Mouse (Mus musculus): ENCODE results near the gene Ndufc2. TPM values are rescaled to one million over a fixed set of nuclear protein-coding genes. Genes with fewer than 3 reads are reported as not detected.

The Ndufc2 gene
- polyA plus RNA-seq, 1 experiment, result 114 TPM

- 79% methylated on average over 7 of the region's 7 CpGs for WGBS
- DNase-seq (ENCODE audit: low read depth, low spot score), result no peak
Measured at GRCm38 (mm10) chr7:97386106-97386805, 13.5 kb upstream of the Ndufc2 start.

GRCm38 (mm10) chr7:97386806-97387370, 12.9 kb upstream of the Ndufc2 start:
- no peak for DNase-seq (ENCODE audit: low read depth, low spot score)
- WGBS, result 70% methylated on average over 5 of the region's 5 CpGs

GRCm38 (mm10) chr7:97387561-97388147, 12.1 kb upstream of the Ndufc2 start:
- no peak for DNase-seq (ENCODE audit: low read depth, low spot score)
- WGBS, result 86% methylated on average over 8 of the region's 8 CpGs

- 91% methylated on average over 4 of the region's 4 CpGs for WGBS
Measured at GRCm38 (mm10) chr7:97388541-97388940, 11.3 kb upstream of the Ndufc2 start.

GRCm38 (mm10) chr7:97391293-97392078, 8.3 kb upstream of the Ndufc2 start:
- no peak for DNase-seq (ENCODE audit: low read depth, low spot score)
- 71% methylated on average over 13 of the region's 13 CpGs for WGBS

More at GRCm38 (mm10) chr7:97388541-97388940, 11.3 kb upstream of the Ndufc2 start:
- DNase-seq (ENCODE audit: low read depth, low spot score), result no peak

GRCm38 (mm10) chr7:97392079-97392445, 7.7 kb upstream of the Ndufc2 start:
- no peak for DNase-seq (ENCODE audit: low read depth, low spot score)
- WGBS, result 63% methylated on average over 6 of the region's 6 CpGs

- 80% methylated on average over 2 of the region's 2 CpGs for WGBS
Measured at GRCm38 (mm10) chr7:97394375-97394774, 5.4 kb upstream of the Ndufc2 start.

GRCm38 (mm10) chr7:97398943-97399342, 860 bp upstream of the Ndufc2 start:
- no peak for DNase-seq (ENCODE audit: low read depth, low spot score)
- WGBS, result 85% methylated on average over 6 of the region's 6 CpGs

More at GRCm38 (mm10) chr7:97394375-97394774, 5.4 kb upstream of the Ndufc2 start:
- no peak for DNase-seq (ENCODE audit: low read depth, low spot score)

GRCm38 (mm10) chr7:97407145-97407544, 7.3 kb downstream of the Ndufc2 start:
- DNase-seq (ENCODE audit: low read depth, low spot score), result no peak
- WGBS, result 39% methylated on average over 10 of the region's 10 CpGs

- 84% methylated on average over 2 of the region's 2 CpGs for WGBS
- no peak for DNase-seq (ENCODE audit: low read depth, low spot score)
Measured at GRCm38 (mm10) chr7:97411106-97411505, 11.3 kb downstream of the Ndufc2 start.

- 88% methylated on average over 3 of the region's 3 CpGs for WGBS
- no peak for DNase-seq (ENCODE audit: low read depth, low spot score)
Measured at GRCm38 (mm10) chr7:97411575-97411974, 11.8 kb downstream of the Ndufc2 start.

GRCm38 (mm10) chr7:97413981-97414380, 14.2 kb downstream of the Ndufc2 start:
- no peak for DNase-seq (ENCODE audit: low read depth, low spot score)
- 94% methylated on average over 1 of the region's 1 CpGs for WGBS

- 33% methylated on average over 1 of the region's 1 CpGs for WGBS
- no peak for DNase-seq (ENCODE audit: low read depth, low spot score)
Measured at GRCm38 (mm10) chr7:97414426-97414825, 14.6 kb downstream of the Ndufc2 start.

- 22% methylated on average over 9 of the region's 9 CpGs for WGBS
- no peak for DNase-seq (ENCODE audit: low read depth, low spot score)
Measured at GRCm38 (mm10) chr7:97414915-97415687, 15.3 kb downstream of the Ndufc2 start.

GRCm38 (mm10) chr7:97416473-97416872, 16.7 kb downstream of the Ndufc2 start:
- DNase-seq (ENCODE audit: low read depth, low spot score), result no peak
- 97% methylated on average over 4 of the region's 4 CpGs for WGBS

- DNase-seq (ENCODE audit: low read depth, low spot score), result no peak
- WGBS, result 75% methylated on average over 25 of the region's 25 CpGs
Measured at GRCm38 (mm10) chr7:97416906-97417777, 17.3 kb downstream of the Ndufc2 start, which contains the start of gene Thrsp. Gene Thrsp, minus strand, starts transcription at chr7:97417730.

GRCm38 (mm10) chr7:97418717-97419116, 18.9 kb downstream of the Ndufc2 start:
- DNase-seq (ENCODE audit: low read depth, low spot score), result no peak
- 71% methylated on average over 5 of the region's 5 CpGs for WGBS

- 85% methylated on average over 5 of the region's 5 CpGs for WGBS
- no peak for DNase-seq (ENCODE audit: low read depth, low spot score)
Measured at GRCm38 (mm10) chr7:97419163-97419562, 19.4 kb downstream of the Ndufc2 start.

GRCm38 (mm10) chr7:97420406-97420805, 20.6 kb downstream of the Ndufc2 start:
- WGBS, result 81% methylated on average over 1 of the region's 1 CpGs
- no peak for DNase-seq (ENCODE audit: low read depth, low spot score)

All from large intestine, adult 2 months (tissue).